Mouse (Mus musculus): ENCODE results near the gene Gls.

Gls gene

GRCm38 (mm10) chr1:52152936-52153335 is 80.1 kb downstream of the Gls start:
- DNase-seq, result no peak

DNA sequence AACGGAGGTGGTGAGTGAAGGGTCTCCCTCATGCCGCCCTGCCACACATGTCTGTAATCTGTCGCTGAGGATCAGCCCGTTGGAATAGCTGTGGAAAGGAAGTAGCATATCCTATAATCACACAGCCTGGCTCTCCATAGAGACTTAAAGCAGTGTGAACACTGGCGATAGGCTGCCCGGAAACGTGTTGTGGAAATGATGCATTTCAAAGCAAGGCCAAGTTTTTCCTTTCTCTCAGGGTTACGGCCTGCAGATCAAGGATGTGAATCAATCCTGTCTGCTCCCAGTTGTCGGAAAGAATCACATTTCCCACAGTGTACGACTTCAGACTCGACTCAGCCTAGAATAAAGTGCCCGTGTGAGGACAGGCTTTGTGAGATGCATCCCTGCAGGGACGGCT is 80.7 kb downstream of the Gls start:
- no peak for DNase-seq

GRCm38 (mm10) chr1:52151166-52151565 is 81.9 kb downstream of the Gls start:
- DNase-seq, result no peak

- peak; percentile 37 for DNase-seq
These were observed 82.4 kb downstream of the Gls start for GRCm38 (mm10) chr1:52150676-52151075.

DNA sequence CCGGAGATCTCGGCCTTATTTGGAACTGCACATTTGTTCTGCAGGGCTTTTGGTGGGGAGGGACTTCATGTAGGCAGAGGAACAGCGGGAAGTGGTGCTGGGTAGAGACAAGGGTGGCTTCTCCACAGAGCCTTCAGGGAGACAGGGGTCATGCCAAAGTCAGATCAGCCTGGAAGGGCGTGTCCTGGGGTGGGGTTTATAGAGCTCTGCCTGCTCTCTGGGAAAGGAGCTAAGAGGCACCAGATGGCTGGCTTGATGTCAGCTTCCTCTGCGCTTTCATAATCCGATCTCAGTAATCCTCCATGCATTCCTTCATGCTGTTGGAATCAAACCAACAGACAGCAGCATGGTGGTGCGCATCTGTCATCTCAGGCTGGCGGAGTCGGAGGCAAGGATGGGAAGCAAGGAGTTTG is 83.1 kb downstream of the Gls start:
- DNase-seq, result no peak

DNA sequence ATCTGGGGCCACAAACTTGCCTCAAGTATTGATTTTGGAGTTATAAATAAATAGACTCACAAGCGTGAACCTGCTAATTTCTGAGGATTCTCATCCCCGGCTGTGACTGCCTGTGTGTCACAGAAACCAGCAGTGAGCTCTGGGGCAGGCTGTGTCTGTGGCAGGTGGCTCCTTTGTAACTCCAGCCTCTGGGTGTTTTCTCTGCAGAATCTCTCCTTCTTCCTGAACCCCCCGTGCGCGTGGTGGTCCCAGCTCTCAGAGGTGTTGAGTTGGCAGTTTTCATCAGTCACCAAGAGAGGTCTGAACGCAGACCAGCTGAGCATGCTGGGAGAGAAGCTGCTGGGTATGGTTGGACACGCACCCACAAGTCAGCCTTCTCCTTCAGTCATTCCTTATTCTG is 84.3 kb downstream of the Gls start:
- no peak for DNase-seq

DNA sequence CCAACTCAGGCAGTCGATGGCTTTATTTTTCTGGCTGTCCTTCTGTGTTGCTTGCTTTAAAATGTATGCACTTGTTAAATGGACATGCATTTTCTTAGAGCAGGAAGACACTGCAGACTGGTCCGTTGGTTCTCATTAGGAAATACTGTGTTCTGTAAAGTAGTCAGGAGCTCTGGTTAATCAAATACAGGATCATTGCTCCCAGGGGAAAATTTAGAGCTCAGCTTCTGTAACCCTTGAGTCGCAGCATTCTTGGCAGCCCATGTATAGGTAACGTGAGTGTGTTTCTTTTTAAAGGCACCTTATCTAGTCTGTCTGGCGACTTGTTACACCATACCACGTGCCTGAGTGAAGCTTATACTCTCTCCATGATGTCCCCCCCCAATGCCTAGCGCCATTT is 84.9 kb downstream of the Gls start:
- no peak for DNase-seq

DNA sequence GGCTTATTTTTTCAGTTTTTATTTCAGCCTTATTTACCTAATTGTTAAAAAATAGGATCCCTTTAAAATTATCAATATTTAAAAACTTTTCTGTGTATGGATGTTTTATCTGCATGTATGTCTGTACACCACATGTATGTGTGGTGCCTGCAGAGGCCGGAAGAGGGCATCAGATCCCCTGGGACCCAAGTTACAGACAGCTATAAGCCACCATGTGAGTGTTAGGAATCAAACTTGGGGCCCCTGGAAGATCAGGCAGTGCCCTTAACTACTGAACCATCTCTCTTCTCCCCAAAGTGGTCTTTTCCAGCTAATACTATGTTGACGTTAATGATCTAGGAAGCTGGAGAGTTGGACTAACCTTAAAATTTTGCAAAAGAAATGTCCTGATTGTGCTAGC is 85.6 kb downstream of the Gls start:
- no peak for DNase-seq

DNA sequence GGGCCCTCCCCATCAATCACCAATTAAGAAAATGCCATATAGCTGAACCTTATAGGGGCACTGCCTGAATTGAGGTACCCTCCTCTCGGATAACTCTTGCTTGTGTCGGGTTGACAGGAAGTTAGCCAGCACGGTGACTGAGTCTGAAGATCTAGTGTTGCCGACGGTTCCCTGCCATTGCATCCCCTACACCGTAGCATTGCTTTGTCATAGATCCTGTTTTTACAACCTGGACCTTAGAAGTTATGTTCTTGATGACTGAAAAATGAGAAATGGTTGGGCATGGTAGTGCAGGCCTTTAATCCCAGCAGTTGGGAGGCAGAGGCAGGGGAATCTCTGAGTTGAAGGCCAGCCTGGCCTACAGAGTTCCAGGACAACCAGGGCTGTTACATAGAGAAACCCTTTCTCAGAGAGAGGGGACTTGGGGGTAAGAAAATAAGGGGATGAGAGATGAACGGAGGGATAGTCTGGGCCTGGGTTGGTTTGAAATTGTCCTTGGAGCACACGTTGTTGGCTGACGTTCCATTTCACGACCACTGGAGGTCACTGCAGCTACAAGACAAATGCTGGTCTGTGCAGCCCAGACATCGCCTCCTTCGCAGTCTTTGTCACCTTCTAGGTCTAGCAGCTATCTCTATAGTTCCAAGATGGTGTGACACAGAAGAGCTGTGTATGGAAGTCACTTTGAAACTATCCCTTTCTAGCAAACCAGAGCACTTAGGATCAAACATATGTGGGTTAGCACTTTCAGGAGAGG is 86.6 kb downstream of the Gls start:
- DNase-seq, result peak; percentile 81

- DNase-seq, result no peak
These were observed 88.1 kb downstream of the Gls start for GRCm38 (mm10) chr1:52144907-52145306.

DNA sequence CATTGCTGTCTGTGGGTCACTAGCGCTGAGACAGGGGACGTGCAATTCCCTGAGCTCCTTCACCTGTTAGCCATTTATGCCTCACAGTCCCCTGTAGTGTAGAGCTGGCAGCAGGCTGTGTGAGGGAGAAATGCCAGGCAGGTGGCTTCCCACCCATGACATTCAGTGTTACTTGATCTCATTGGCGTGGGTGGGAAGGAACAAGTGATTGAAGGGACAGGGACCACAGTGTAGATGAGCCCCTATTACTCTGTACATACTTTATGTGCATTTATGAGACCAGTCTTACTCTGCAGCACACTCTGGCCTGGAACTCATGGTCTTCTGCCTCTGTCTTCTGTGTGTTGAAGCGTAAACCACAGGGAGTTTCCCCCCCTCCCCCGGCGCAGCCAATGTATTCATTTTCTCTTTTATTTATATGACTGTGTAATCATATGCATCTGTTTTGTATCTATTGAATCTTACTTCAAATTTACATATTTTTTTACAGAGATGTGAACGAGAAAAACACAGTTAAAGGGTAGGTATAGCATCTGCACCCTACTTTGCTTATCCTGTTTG is 89.4 kb downstream of the Gls start:
- DNase-seq, result no peak

DNA sequence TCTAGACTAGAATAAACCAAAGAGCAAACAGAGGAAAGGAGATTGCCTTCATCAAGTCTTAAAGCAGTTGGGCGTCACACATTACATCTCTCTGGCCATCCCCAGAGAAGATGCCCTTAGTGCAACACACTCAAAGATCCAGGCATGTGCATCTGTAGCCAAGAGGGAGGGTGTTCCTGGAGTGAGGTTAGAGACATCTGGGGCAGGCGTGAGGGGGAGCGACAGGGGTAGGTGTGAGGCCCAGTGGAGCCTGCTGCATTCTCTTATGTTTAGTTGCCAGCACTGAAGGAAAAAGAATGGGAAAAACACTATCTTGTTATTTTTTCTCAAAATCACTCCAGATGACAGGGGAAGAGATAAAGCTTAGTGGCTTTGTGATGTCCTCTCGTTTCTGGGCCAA is 89.8 kb downstream of the Gls start:
- DNase-seq, result no peak

GRCm38 (mm10) chr1:52142117-52142516 is 90.9 kb downstream of the Gls start:
- DNase-seq, result no peak

- DNase-seq, result no peak
These were observed 91.5 kb downstream of the Gls start for GRCm38 (mm10) chr1:52141482-52141881.

DNA sequence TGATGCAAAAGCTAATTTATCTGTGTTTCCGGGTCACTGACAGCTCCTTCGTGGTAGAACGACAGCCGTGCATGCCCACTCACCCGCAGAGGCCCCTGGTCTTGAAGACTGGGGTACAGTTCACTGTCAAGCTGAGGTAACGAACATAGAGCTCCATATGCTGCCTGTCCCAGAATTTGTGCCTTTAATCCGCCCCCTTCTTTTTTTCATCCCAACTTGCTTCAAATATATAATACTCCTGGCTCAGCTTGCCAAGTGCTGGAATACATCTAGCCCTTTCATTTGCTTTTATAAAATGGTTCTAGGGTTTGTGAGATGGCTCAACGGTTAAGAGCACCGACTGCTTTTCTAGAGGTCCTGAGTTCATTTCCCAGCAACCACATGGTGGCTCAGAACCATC is 92.5 kb downstream of the Gls start:
- no peak for DNase-seq

- DNase-seq, result no peak
These were observed 95.7 kb downstream of the Gls start for GRCm38 (mm10) chr1:52137292-52137691.

DNA sequence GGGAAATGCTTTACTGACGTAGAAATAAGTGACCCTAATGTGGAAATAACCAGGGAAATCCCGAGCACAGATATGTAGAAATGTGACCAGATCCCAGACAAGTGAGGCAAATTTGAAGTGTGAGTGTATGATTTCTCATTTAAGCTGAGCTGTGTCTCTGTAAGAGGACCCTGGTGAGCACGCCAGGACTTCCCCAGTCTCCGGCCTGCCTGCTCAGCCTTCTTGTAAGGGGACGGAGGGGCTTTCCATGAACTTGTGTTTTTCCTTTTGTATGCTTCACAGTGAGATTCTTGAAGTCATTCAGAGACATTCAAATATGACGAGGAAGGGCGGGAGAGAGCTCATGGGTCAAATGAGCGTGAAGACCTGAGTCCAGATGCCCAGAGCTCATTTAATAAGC is 99.8 kb downstream of the Gls start:
- DNase-seq, result no peak

- DNase-seq, result no peak
These were observed 101.2 kb downstream of the Gls start for GRCm38 (mm10) chr1:52131787-52132377.

GRCm38 (mm10) chr1:52129794-52130193 is 103.2 kb downstream of the Gls start:
- no peak for DNase-seq

GRCm38 (mm10) chr1:52127350-52127749 is 105.7 kb downstream of the Gls start:
- no peak for DNase-seq

DNA sequence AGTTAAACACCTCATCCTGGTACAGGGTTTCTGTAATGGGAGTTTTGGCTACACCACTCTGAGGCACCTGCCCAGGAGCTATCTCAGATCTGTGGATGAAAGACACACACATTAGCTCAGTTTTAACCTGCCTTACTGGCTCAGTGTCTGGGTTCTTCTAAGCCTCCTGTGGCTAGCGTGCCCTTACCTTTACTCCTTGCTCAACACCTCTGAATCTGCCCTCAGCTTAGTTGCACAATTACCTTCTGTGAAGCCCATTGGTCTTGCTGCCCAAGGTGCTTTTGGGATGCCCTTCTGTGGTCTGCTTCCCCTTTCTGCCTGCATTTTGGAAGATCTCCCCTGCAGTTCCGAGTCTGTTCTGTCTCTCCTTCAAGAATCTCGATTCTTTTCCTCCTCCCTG is 108.2 kb downstream of the Gls start:
- no peak for DNase-seq

- no peak for DNase-seq
These were observed 112.0 kb downstream of the Gls start for GRCm38 (mm10) chr1:52121052-52121451.

GRCm38 (mm10) chr1:52120191-52120590 is 112.8 kb downstream of the Gls start:
- DNase-seq, result no peak

- DNase-seq, result no peak
These were observed 113.3 kb downstream of the Gls start for GRCm38 (mm10) chr1:52119691-52120090.

Data from kidney, postnatal 10 days (tissue).